Mouse (Mus musculus) G1E (cell line): Measurements from ENCODE around the gene Akt3. TPM values are rescaled to one million over a fixed set of nuclear protein-coding genes. Genes with fewer than 3 reads are reported as not detected.

Source experiments
- ATAC-seq: 2 replicates; pipeline ENCODE4 v1.8.0; 2016; ENCODE audit warnings: mild to moderate bottlenecking; ENCODE audit not compliant: insufficient number of reproducible peaks, poor library complexity, low FRiP score, severe bottlenecking; ENCODE audit errors: extremely low read depth
- DNase-seq: peaks from one replicate; pipeline ENCODE4 v3.0.0; 2012; ENCODE audit warnings: low spot score
- H3K27me3 ChIP-seq: 2 replicates; pipeline ENCODE4 v1.6.1; 2012; ENCODE audit warnings: mild to moderate bottlenecking, low read length, inconsistent platforms; ENCODE audit not compliant: insufficient read depth
- H3K36me3 ChIP-seq: replicated peaks from 2 replicates; pipeline ENCODE3; 2012; ENCODE audit warnings: mild to moderate bottlenecking, inconsistent platforms
- H3K4me1 ChIP-seq: 2 replicates; pipeline ENCODE4 v1.6.1; 2012; ENCODE audit warnings: low read depth, low read length, inconsistent platforms, mixed read lengths; ENCODE audit not compliant: insufficient read depth
- H3K4me3 ChIP-seq: 2 replicates; pipeline ENCODE4 v1.5.1; 2012; ENCODE audit warnings: low read depth, mild to moderate bottlenecking, inconsistent platforms, low read length, moderate library complexity, mixed read lengths
- H3K9me3 ChIP-seq: replicated peaks from 2 replicates; pipeline ENCODE4 v1.6.1; 2012; ENCODE audit warnings: inconsistent platforms
- CTCF ChIP-seq: IDR thresholded peaks from 2 replicates; pipeline ENCODE4 v1.5.1; 2012; ENCODE audit warnings: low read depth, low read length, inconsistent platforms, mixed read lengths
- GATA1 ChIP-seq: IDR thresholded peaks from 2 replicates; pipeline ENCODE4 v1.6.1; 2012; ENCODE audit warnings: borderline replicate concordance, low read length, inconsistent platforms, mixed read lengths
- GATA2 ChIP-seq: IDR thresholded peaks from 2 replicates; pipeline ENCODE4 v1.6.1; 2012; ENCODE audit warnings: low read depth, low read length, inconsistent platforms, borderline replicate concordance
- POLR2AphosphoS5 ChIP-seq: IDR thresholded peaks from 2 replicates; pipeline ENCODE4 v1.6.1; 2012; ENCODE audit warnings: low read depth, low read length, inconsistent platforms; ENCODE audit not compliant: insufficient replicate concordance
- TAL1 ChIP-seq: conservative IDR thresholded peaks from 2 replicates; pipeline ENCODE4 v1.6.1; 2012; ENCODE audit warnings: low read depth, low read length, inconsistent platforms, mixed read lengths
- polyA plus RNA-seq: library from polyadenylated mRNA; stranded (reverse); fragments of >175 nt; gene quantifications from 2 replicates; pipeline ENCODE4 v1.2.3, GENCODE M21; 2012
- total RNA-seq, 2 experiments: library from RNA; stranded (forward) in 1 of 2; stranded (reverse) in 1 of 2; fragments of 200-1000 nt in 1 of 2; fragments of >200 nt in 1 of 2; fragmentation: Nextera tagmentation in 1 of 2; gene quantifications; 2 replicates each; pipeline ENCODE4 v1.2.3; 2014 to 2017

The Akt3 gene
- total and polyA plus RNA-seq, 3 experiments = 0.05 TPM; not detected in 2

DNA sequence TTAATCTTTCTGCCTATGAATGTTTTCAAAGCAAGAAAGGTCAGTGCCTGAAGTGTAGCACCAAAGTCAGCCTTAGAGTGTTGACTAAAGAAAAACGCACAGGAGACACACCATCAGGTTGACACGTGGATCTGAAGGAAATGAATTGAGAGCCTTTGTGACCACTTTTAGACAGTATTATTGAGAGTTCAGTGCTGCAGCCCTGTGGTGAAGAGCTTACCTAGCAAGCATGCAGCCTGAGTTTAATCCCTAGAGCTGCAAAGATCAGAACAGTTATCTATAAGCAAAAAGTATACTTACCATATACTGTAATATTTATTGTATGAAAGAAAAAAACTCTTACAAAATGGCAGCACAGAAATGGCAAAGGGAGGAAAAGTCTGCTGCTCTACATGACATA, 219.6 kb downstream of the Akt3 start:
- Histone ChIP-seq H3K4me1 (no peaks in the 10 kb centered on the region), H3K4me3 (no peak overlapping the region), H3K36me3 (no peaks in the 10 kb centered on the region), H3K27me3 (no peaks in the 10 kb centered on the region), H3K9me3 (no peaks in the 10 kb centered on the region)
- TF ChIP-seq CTCF (no peak), TAL1 (no peak), GATA1 (no peak), POLR2AphosphoS5 (no peak), GATA2 (no peak)
- ATAC-seq = no peak
- DNase-seq = no peak

DNA sequence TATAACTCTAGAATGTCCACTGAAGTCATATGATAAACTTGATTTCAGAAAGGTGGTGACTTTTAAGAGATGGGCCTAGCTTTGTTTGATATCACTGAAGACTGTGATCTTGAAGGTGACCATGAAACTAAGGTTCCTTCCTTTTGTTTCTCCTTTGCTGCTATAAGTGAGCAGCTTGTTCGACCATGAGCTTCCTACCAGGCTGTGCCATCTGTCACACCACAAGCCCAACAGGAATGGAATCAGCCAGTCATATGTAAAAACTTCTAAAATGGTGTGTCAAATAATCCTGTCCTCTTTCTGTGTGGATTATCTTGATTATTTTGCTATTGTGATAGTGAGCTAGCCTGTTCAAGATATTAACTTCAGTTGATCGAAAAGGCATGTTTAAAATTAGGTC, 222.5 kb downstream of the Akt3 start:
- H3K27me3 ChIP-seq = no peaks in the 10 kb centered on the region; the same call in 1 of the 2 replicates
- no peaks in the 10 kb centered on the region for H3K36me3 ChIP-seq
- no peaks in the 10 kb centered on the region for H3K4me1 ChIP-seq
- TF ChIP-seq CTCF = no peak
- TF ChIP-seq POLR2AphosphoS5 = no peak
- H3K4me3 ChIP-seq = no peak overlapping the region
- ATAC-seq (no peak), DNase-seq (no peak)
- no peaks in the 10 kb centered on the region for H3K9me3 ChIP-seq

DNA sequence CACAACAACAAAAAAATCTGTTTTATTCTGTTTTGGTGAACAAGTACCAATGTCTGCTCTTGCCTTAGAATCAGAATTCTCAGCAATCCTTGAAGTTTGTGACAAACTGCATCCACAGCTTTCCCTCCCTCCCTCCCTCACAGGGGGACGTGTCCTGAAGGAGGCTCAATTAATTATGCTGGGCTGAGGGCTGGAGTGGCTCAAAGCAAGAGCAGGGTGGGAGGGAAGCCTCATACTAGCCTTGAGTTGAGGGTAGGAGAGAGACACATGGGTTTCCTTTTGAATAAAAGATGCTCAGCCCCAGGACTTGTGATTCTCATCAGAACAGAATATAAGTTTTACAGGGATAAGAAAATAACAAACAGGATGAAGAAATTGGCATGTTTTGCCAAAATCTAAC, 225.8 kb downstream of the Akt3 start:
- no peaks in the 10 kb centered on the region for H3K36me3 ChIP-seq
- no peak overlapping the region for H3K4me3 ChIP-seq
- no peaks in the 10 kb centered on the region; the same call in 1 of the 2 replicates for H3K27me3 ChIP-seq
- H3K4me1 ChIP-seq = no peaks in the 10 kb centered on the region
- TF ChIP-seq POLR2AphosphoS5 (no peak), CTCF (no peak), GATA1 (no peak)
- DNase-seq (no peak), ATAC-seq (no peak)
- H3K9me3 ChIP-seq = no peaks in the 10 kb centered on the region

DNA sequence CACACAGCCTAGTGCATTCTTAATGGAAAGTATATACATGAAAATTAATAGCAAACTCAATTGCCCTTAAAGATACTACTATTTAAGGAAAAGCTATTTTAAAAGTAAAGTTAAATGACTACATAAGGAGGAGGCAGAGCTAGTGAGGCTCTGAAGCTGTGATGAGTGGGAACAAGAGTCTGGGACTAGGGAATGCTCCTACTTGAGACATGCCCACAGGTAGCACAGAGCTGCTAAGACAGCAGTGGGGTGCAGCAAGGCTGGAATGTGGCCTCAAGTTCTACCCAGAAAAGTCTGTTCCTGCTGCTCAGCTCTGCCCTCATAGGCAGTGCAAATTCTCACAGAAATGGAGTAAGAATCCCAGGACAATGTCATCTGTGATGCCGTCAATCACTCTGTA, 226.8 kb downstream of the Akt3 start:
- TF ChIP-seq POLR2AphosphoS5 = no peak
- TF ChIP-seq CTCF = no peak
- TF ChIP-seq GATA2 = no peak
- TF ChIP-seq GATA1 = no peak
- no peak for TF ChIP-seq TAL1
- Histone ChIP-seq H3K4me3 (no peak overlapping the region), H3K9me3 (no peaks in the 10 kb centered on the region), H3K4me1 (no peaks in the 10 kb centered on the region), H3K36me3 (no peaks in the 10 kb centered on the region), H3K27me3 (no peaks in the 10 kb centered on the region; the same call in 1 of the 2 replicates)
- no peak for ATAC-seq
- no peak for DNase-seq

DNA sequence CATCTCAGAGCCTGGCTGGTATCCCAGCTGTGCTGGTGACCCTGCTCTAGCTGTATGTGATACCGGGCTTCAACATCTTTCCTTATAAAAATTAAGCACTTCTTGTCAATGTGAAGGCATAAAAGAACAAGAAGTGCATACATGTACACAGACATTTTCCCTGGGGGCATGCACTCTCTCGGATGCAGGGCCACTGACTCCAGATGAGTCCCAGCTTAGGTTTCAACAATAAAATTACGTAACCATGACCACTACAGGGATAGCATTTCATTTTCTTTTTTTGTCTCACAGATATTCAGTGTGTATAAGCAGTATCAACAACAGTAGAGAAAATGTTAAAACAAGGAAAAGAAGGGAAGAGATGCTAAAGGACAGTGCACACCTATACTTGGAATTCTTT, 227.3 kb downstream of the Akt3 start:
- DNase-seq (no peak), ATAC-seq (no peak)
- no peak overlapping the region for H3K4me3 ChIP-seq
- TF ChIP-seq TAL1 (no peak), GATA2 (no peak), POLR2AphosphoS5 (no peak), CTCF (no peak), GATA1 (no peak)
- no peaks in the 10 kb centered on the region for H3K9me3 ChIP-seq
- no peaks in the 10 kb centered on the region for H3K4me1 ChIP-seq
- no peaks in the 10 kb centered on the region; the same call in 1 of the 2 replicates for H3K27me3 ChIP-seq
- no peaks in the 10 kb centered on the region for H3K36me3 ChIP-seq

DNA sequence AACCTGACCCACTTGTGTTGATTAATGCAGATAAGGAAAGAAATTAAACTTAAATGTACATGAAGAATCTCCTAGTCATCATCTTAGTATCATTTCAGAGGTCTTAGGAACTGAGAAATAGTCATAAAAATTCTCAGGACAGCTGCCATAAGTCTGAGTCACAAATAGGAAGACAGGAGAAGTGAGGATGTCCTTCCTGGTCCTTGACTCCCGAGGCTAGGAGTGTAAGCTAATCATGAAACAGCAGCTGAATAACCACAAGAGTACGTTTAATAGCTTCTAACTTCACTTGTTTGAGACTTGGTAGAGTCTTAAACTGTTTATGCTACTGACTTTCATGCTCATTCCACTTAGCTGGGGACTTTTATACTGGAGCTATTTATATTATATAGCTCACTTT, 229.0 kb downstream of the Akt3 start:
- Histone ChIP-seq H3K36me3 (no peaks in the 10 kb centered on the region), H3K4me1 (no peaks in the 10 kb centered on the region), H3K27me3 (no peaks in the 10 kb centered on the region; the same call in 1 of the 2 replicates), H3K9me3 (no peaks in the 10 kb centered on the region), H3K4me3 (no peak overlapping the region)
- TF ChIP-seq GATA2 (no peak), TAL1 (no peak), GATA1 (no peak), CTCF (no peak), POLR2AphosphoS5 (no peak)
- DNase-seq = no peak
- ATAC-seq = no peak

DNA sequence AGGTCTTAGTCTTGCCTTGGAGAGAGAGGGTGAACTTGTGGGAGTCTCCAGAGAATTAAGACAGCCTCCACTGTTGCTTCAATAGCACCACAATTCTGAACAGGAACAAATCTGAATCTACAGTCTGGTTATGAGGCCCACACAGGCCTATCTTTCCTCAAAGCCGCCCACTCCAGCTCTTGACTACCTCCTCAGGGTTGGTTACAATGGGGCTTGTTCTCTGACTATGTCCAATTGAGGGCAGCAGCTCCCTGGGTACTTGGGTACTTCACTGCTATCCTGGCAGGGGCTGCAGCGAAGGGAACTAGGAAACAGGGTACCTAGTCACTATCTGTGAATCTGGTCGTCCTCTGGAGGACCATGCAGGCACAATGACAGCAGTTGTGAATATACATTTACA, 230.3 kb downstream of the Akt3 start:
- TF ChIP-seq POLR2AphosphoS5 (no peak), GATA1 (no peak), TAL1 (no peak), GATA2 (no peak)
- Histone ChIP-seq H3K27me3 (no peaks in the 10 kb centered on the region; the same call in 1 of the 2 replicates), H3K4me3 (no peak overlapping the region), H3K36me3 (no peaks in the 10 kb centered on the region), H3K9me3 (no peaks in the 10 kb centered on the region), H3K4me1 (no peaks in the 10 kb centered on the region)
- ATAC-seq = no peak
- DNase-seq = no peak
